Mouse (Mus musculus): Measurements from ENCODE around the gene Hunk.

GRCm38 (mm10) chr16:90405599-90405998 lies 19.8 kb downstream of the Hunk start:
- TF ChIP-seq CTCF (IDR thresholded peaks at IDR 0.05; ENCODE audit: extremely low read depth, insufficient read depth, low read length) (no peak), POLR2A (IDR thresholded peaks at IDR 0.05; ENCODE audit: extremely low read depth, insufficient read depth, low read length) (no peak)

All from cortical plate, adult 2 months (tissue).